Mouse (Mus musculus) liver, adult 2 months (tissue): ENCODE data around the gene Ankrd52.

Experiments
- CTCF ChIP-seq: fragments of 200-500 bp; IDR thresholded peaks from 2 replicates; pipeline ENCODE4 v1.5.1; 2011; ENCODE audit warnings: low read depth, low read length, control low read depth
- POLR2A ChIP-seq: fragments of 200-500 bp; IDR thresholded peaks from 2 replicates; pipeline ENCODE4 v1.6.1; 2011; ENCODE audit warnings: low read length, control low read depth; ENCODE audit not compliant: insufficient read depth; ENCODE audit errors: extremely low read depth

- no peak for TF ChIP-seq CTCF
- no peak for TF ChIP-seq POLR2A
These were observed 9.0 kb upstream of the Ankrd52 start for GRCm38 (mm10) chr10:128367899-128368401.
